Mouse (Mus musculus) G1E (cell line): ENCODE results near the gene Ldlrad3.
A peak's percentile ranks its signal among the peaks of the same experiment; 100 is the strongest.

ENCODE experiments used
- CTCF ChIP-seq: IDR thresholded peaks from 2 replicates; pipeline ENCODE4 v1.5.1; 2012; ENCODE audit warnings: low read depth, low read length, inconsistent platforms, mixed read lengths
- GATA1 ChIP-seq: IDR thresholded peaks from 2 replicates; pipeline ENCODE4 v1.6.1; 2012; ENCODE audit warnings: borderline replicate concordance, low read length, inconsistent platforms, mixed read lengths
- TAL1 ChIP-seq: conservative IDR thresholded peaks from 2 replicates; pipeline ENCODE4 v1.6.1; 2012; ENCODE audit warnings: low read depth, low read length, inconsistent platforms, mixed read lengths

DNA sequence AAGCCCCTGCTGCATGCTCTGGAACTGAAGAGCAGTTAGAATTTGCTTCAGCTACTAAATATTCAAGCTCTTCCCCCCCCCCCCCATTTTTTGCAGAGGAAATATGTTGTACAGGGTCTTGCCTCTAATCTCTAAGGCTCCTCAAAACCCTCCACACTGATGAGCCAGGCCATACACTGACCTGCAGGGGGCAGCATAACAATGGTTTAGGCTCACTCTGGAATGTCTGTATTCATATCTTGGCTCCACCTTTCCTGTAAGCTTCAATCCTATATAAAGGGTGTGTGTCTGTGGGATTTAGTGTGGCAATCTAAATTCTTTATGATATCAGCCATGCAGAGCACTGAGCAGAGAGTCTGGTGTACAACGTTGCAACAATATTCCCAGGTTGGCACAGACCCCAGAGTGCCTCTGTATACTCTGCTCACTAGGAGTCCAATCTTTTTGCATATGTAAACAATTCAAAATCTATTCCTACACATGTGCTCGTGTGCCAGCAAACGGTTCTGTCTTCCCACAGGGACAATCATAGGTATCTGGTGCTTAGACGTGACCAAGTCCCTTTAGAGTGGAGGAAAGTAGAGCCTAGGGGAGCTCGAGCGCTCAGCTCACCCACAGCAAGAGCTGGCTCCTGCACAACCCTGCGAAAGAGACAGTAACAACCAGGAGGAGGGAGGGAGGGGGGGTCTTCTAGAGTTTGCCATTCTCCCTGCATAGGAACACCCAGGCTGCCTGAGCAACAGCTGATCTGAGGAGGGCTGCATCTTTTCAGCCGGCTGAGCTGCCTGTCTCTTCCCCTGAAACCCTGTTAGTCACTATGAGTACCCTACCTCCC is 94.5 kb downstream of the Ldlrad3 start:
- peak; percentile 10; the same call in 1 of the 2 replicates for TF ChIP-seq CTCF
- TF ChIP-seq GATA1 = no peak
- TF ChIP-seq TAL1 = no peak
